Mouse (Mus musculus): ENCODE data around the gene Frmd4b.

- TF ChIP-seq CTCF (IDR thresholded peaks at IDR 0.05; ENCODE audit: extremely low read depth, insufficient read length, insufficient replicate concordance, low read depth, low read length) (peak; percentile 93; the same call in 1 of the 2 replicates), POLR2A (IDR thresholded peaks at IDR 0.05; ENCODE audit: low read depth, low read length) (no peak)
Measured at GRCm38 (mm10) chr6:97526092-97526491, 91.2 kb downstream of the Frmd4b start.

All from small intestine, adult 2 months (tissue).